Mouse (Mus musculus) cerebellum, adult 2 months (tissue): ENCODE measurements at regions not wholly inside any gene's neighbourhood (a gene's known extent, or its start where the extent isn't known, plus 50 kb on each side); places are given as distances from the start of the nearest gene placed in this dataset.

Source experiments
- CTCF ChIP-seq: fragments of 200-500 bp; IDR thresholded peaks from 2 replicates; pipeline ENCODE4 v1.5.1; 2011; ENCODE audit warnings: low read depth, mild to moderate bottlenecking, control low read depth, low read length, moderate library complexity, borderline replicate concordance; ENCODE audit not compliant: insufficient read depth
- POLR2A ChIP-seq: fragments of 200-500 bp; IDR thresholded peaks from 2 replicates; pipeline ENCODE4 v1.6.1; 2011; ENCODE audit warnings: low read length, control low read depth, borderline replicate concordance; ENCODE audit not compliant: insufficient read depth

DNA sequence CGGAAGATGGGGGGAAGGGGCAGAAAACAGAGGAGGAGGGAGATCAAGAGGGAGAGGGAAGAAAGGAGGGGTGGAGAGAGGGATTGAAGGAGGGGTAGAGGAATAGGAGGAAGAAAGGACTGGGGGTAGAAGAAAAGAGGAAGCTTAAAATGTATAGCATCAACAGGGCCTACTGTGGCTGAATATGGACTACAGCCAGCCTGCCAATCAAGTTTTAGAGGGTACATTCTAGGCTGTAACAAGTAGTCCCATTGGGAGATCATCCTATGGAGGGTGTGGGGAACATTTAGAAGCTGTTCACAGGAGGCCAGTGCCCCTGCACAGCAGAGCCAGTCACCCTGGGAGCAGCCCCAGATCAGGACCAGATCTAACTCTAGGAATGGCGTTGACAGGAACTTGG lies 535.6 kb upstream of the Lrrc6 start:
- TF ChIP-seq CTCF (no peak), POLR2A (no peak)
